Mouse (Mus musculus): ENCODE results near the gene Dab1. TPM values are rescaled to one million over a fixed set of nuclear protein-coding genes. Genes with fewer than 3 reads are reported as not detected.
A peak's percentile ranks its signal among the peaks of the same experiment; 100 is the strongest.

The Dab1 gene
- polyA plus RNA-seq, 1 experiment from 2014 or later = 66.3 TPM

- Histone ChIP-seq H3K4me1 (peaks cover 13% of the 10 kb centered on the region), H3K4me3 (no peak overlapping the region), H3K36me3 (no peaks in the 10 kb centered on the region), H3K27me3 (no peaks in the 10 kb centered on the region), H3K9ac (replicated peaks) (no peak overlapping the region), H3K27ac (replicated peaks) (no peak overlapping the region), H3K9me3 (no peaks in the 10 kb centered on the region), H3K4me2 (replicated peaks) (no peak overlapping the region)
- 98% methylated on average over 2 of the region's 2 CpGs for WGBS
- ATAC-seq (ENCODE audit: low FRiP score, low read depth) = no peak
These were observed 985.1 kb downstream of the Dab1 start for GRCm38 (mm10) chr4:104604298-104604697.

GRCm38 (mm10) chr4:104606881-104607280, 987.7 kb downstream of the Dab1 start:
- Histone ChIP-seq H3K4me3 (no peak overlapping the region), H3K27ac (replicated peaks) (peak overlapping the region; percentile 49; the same call in 1 of the 2 replicates), H3K9me3 (no peaks in the 10 kb centered on the region), H3K4me1 (peaks cover 16% of the 10 kb centered on the region), H3K9ac (replicated peaks) (no peak overlapping the region), H3K36me3 (no peaks in the 10 kb centered on the region), H3K27me3 (no peaks in the 10 kb centered on the region), H3K4me2 (replicated peaks) (no peak overlapping the region)
- 24% methylated on average over 8 of the region's 8 CpGs for WGBS
- ATAC-seq (ENCODE audit: low FRiP score, low read depth) = no peak

- H3K27me3 ChIP-seq = no peaks in the 10 kb centered on the region
- no peak overlapping the region for H3K4me3 ChIP-seq
- ATAC-seq (ENCODE audit: low FRiP score, low read depth) = no peak
- no peaks in the 10 kb centered on the region for H3K36me3 ChIP-seq
- H3K4me2 ChIP-seq (replicated peaks) = no peak overlapping the region
- WGBS = 84% methylated on average over 5 of the region's 5 CpGs
- H3K4me1 ChIP-seq = peaks cover 16% of the 10 kb centered on the region
- no peak overlapping the region for H3K27ac ChIP-seq (replicated peaks)
- no peak overlapping the region for H3K9ac ChIP-seq (replicated peaks)
- H3K9me3 ChIP-seq = no peaks in the 10 kb centered on the region
These were observed 988.5 kb downstream of the Dab1 start for GRCm38 (mm10) chr4:104607636-104608035.

- WGBS = 90% methylated on average over 5 of the region's 5 CpGs
- Histone ChIP-seq H3K9me3 (no peaks in the 10 kb centered on the region), H3K27me3 (no peaks in the 10 kb centered on the region), H3K4me3 (no peak overlapping the region), H3K27ac (replicated peaks) (no peak overlapping the region), H3K4me1 (peaks cover 8% of the 10 kb centered on the region; the same call in 1 of the 2 replicates), H3K36me3 (no peaks in the 10 kb centered on the region), H3K9ac (replicated peaks) (no peak overlapping the region), H3K4me2 (replicated peaks) (no peak overlapping the region)
- no peak for ATAC-seq (ENCODE audit: low FRiP score, low read depth)
These were observed 1000.3 kb downstream of the Dab1 start for GRCm38 (mm10) chr4:104619452-104619851.

- no peak for ATAC-seq (ENCODE audit: low FRiP score, low read depth)
- Histone ChIP-seq H3K9ac (replicated peaks) (no peak overlapping the region), H3K4me2 (replicated peaks) (no peak overlapping the region), H3K4me3 (no peak overlapping the region), H3K27me3 (no peaks in the 10 kb centered on the region), H3K27ac (replicated peaks) (no peak overlapping the region), H3K4me1 (no peaks in the 10 kb centered on the region), H3K36me3 (no peaks in the 10 kb centered on the region), H3K9me3 (no peaks in the 10 kb centered on the region)
- WGBS = 93% methylated on average over 8 of the region's 8 CpGs
These were observed 1006.2 kb downstream of the Dab1 start for GRCm38 (mm10) chr4:104625316-104625715.

GRCm38 (mm10) chr4:104628708-104629107, 1009.5 kb downstream of the Dab1 start:
- 90% methylated on average over 7 of the region's 7 CpGs for WGBS
- Histone ChIP-seq H3K9ac (replicated peaks) (no peak overlapping the region), H3K4me1 (no peaks in the 10 kb centered on the region), H3K4me3 (no peak overlapping the region), H3K9me3 (no peaks in the 10 kb centered on the region), H3K27me3 (no peaks in the 10 kb centered on the region), H3K4me2 (replicated peaks) (no peak overlapping the region), H3K27ac (replicated peaks) (no peak overlapping the region), H3K36me3 (no peaks in the 10 kb centered on the region)
- ATAC-seq (ENCODE audit: low FRiP score, low read depth) = no peak

- no peaks in the 10 kb centered on the region for H3K9me3 ChIP-seq
These were observed 1017.9 kb downstream of the Dab1 start for GRCm38 (mm10) chr4:104637016-104637415.

GRCm38 (mm10) chr4:104640617-104641016, 1021.5 kb downstream of the Dab1 start:
- H3K4me1 ChIP-seq = peaks cover 20% of the 10 kb centered on the region
- H3K27ac ChIP-seq (replicated peaks) = no peak overlapping the region
- H3K27me3 ChIP-seq = no peaks in the 10 kb centered on the region
- H3K9me3 ChIP-seq = no peaks in the 10 kb centered on the region
- no peak for ATAC-seq (ENCODE audit: low FRiP score, low read depth)
- WGBS = 71% methylated on average over 5 of the region's 5 CpGs
- H3K9ac ChIP-seq (replicated peaks) = no peak overlapping the region
- no peak overlapping the region for H3K4me3 ChIP-seq
- H3K4me2 ChIP-seq (replicated peaks) = no peak overlapping the region
- H3K36me3 ChIP-seq = no peaks in the 10 kb centered on the region

More at GRCm38 (mm10) chr4:104637016-104637415, 1017.9 kb downstream of the Dab1 start:
- WGBS = 68% methylated on average over 4 of the region's 4 CpGs
- no peak overlapping the region for H3K27ac ChIP-seq (replicated peaks)
- no peak overlapping the region for H3K4me3 ChIP-seq
- ATAC-seq (ENCODE audit: low FRiP score, low read depth) = no peak
- no peak overlapping the region for H3K9ac ChIP-seq (replicated peaks)
- no peak overlapping the region for H3K4me2 ChIP-seq (replicated peaks)
- no peaks in the 10 kb centered on the region for H3K27me3 ChIP-seq
- peaks cover 10% of the 10 kb centered on the region; the same call in 1 of the 2 replicates for H3K4me1 ChIP-seq
- no peaks in the 10 kb centered on the region for H3K36me3 ChIP-seq

- Histone ChIP-seq H3K36me3 (no peaks in the 10 kb centered on the region), H3K4me2 (replicated peaks) (no peak overlapping the region), H3K27ac (replicated peaks) (no peak overlapping the region), H3K4me3 (no peak overlapping the region), H3K9me3 (no peaks in the 10 kb centered on the region), H3K9ac (replicated peaks) (no peak overlapping the region), H3K4me1 (peaks cover 16% of the 10 kb centered on the region), H3K27me3 (no peaks in the 10 kb centered on the region)
- WGBS = 92% methylated on average over 8 of the region's 8 CpGs
- ATAC-seq (ENCODE audit: low FRiP score, low read depth) = no peak
These were observed 1023.8 kb downstream of the Dab1 start for GRCm38 (mm10) chr4:104642761-104643469.

- no peak for ATAC-seq (ENCODE audit: low FRiP score, low read depth)
- H3K4me2 ChIP-seq (replicated peaks) = no peak overlapping the region
- H3K27ac ChIP-seq (replicated peaks) = no peak overlapping the region
These were observed 1024.6 kb downstream of the Dab1 start for GRCm38 (mm10) chr4:104643534-104644356.

GRCm38 (mm10) chr4:104644357-104644630, 1025.1 kb downstream of the Dab1 start:
- Histone ChIP-seq H3K27ac (replicated peaks) (no peak overlapping the region), H3K36me3 (no peaks in the 10 kb centered on the region), H3K9me3 (no peaks in the 10 kb centered on the region), H3K4me2 (replicated peaks) (no peak overlapping the region), H3K27me3 (no peaks in the 10 kb centered on the region), H3K9ac (replicated peaks) (no peak overlapping the region), H3K4me1 (peaks cover 11% of the 10 kb centered on the region), H3K4me3 (no peak overlapping the region)
- no peak for ATAC-seq (ENCODE audit: low FRiP score, low read depth)
- 52% methylated on average over 3 of the region's 3 CpGs for WGBS

More at GRCm38 (mm10) chr4:104643534-104644356, 1024.6 kb downstream of the Dab1 start:
- Histone ChIP-seq H3K9me3 (no peaks in the 10 kb centered on the region), H3K9ac (replicated peaks) (no peak overlapping the region), H3K27me3 (no peaks in the 10 kb centered on the region), H3K36me3 (no peaks in the 10 kb centered on the region), H3K4me1 (peaks cover 11% of the 10 kb centered on the region), H3K4me3 (no peak overlapping the region)
- WGBS = 67% methylated on average over 6 of the region's 6 CpGs

- Histone ChIP-seq H3K4me1 (peaks cover 11% of the 10 kb centered on the region), H3K4me3 (no peak overlapping the region), H3K9ac (replicated peaks) (no peak overlapping the region), H3K36me3 (no peaks in the 10 kb centered on the region), H3K9me3 (no peaks in the 10 kb centered on the region), H3K27ac (replicated peaks) (no peak overlapping the region), H3K4me2 (replicated peaks) (no peak overlapping the region), H3K27me3 (no peaks in the 10 kb centered on the region)
- WGBS = 95% methylated on average over 4 of the region's 4 CpGs
- no peak for ATAC-seq (ENCODE audit: low FRiP score, low read depth)
These were observed 1025.7 kb downstream of the Dab1 start for GRCm38 (mm10) chr4:104644862-104645261.
